Mouse (Mus musculus) megakaryocyte-erythroid progenitor cell, adult 5-6 weeks (primary cell): ENCODE measurements around the gene Gm49373. TPM values are rescaled to one million over a fixed set of nuclear protein-coding genes. Genes with fewer than 3 reads are reported as not detected.

Experiments
- total RNA-seq, 2 experiments: library from RNA; stranded (forward) in 1 of 2; stranded (reverse) in 1 of 2; fragments of 200-1000, 215-1000 nt in 1 of 2; fragments of >200 nt in 1 of 2; fragmentation: Nextera tagmentation in 1 of 2; gene quantifications; 2 replicates each; pipeline ENCODE4 v1.2.3; 2014 to 2017

Gene Gm49373
- total RNA-seq, 2 experiments from 2014 or later, result not detected

Other genes starting within 250 kb of the Gm49373 start
- 37.9 and 44.3 TPM in 2 replicates for gene A230050P20Rik, start 204.5 kb downstream of the Gm49373 start, total RNA-seq (2014; fragmentation: Nextera tagmentation)
- 11.9 and 24.0 TPM in 2 replicates for gene A230050P20Rik, start 204.5 kb downstream of the Gm49373 start, total RNA-seq (2017)
- gene Angptl6, start 193.4 kb downstream of the Gm49373 start, total RNA-seq (2014; fragmentation: Nextera tagmentation), result 1.1 and 2.7 TPM in 2 replicates
- gene Angptl6, start 193.4 kb downstream of the Gm49373 start, total RNA-seq (2017), result 0.42 TPM in 1 of 2 replicates, not detected in the other
- gene Ppan, start 184.9 kb downstream of the Gm49373 start, total RNA-seq (2014; fragmentation: Nextera tagmentation), result 127 and 174 TPM in 2 replicates
- 154 and 175 TPM in 2 replicates for gene Ppan, start 184.9 kb downstream of the Gm49373 start, total RNA-seq (2017)
- gene Eif3g, start 174.5 kb downstream of the Gm49373 start, total RNA-seq (2014; fragmentation: Nextera tagmentation), result 308 and 325 TPM in 2 replicates
- gene Eif3g, start 174.5 kb downstream of the Gm49373 start, total RNA-seq (2017), result 259 and 301 TPM in 2 replicates
- 163 and 192 TPM in 2 replicates for gene Dnmt1, start 113.2 kb downstream of the Gm49373 start, total RNA-seq (2014; fragmentation: Nextera tagmentation)
- gene Dnmt1, start 113.2 kb downstream of the Gm49373 start, total RNA-seq (2017), result 190 and 210 TPM in 2 replicates
- gene S1pr2, start 96.3 kb downstream of the Gm49373 start, total RNA-seq (2014; fragmentation: Nextera tagmentation), result 1.7 and 3.4 TPM in 2 replicates
- gene S1pr2, start 96.3 kb downstream of the Gm49373 start, total RNA-seq (2017), result 0.46 TPM in 1 of 2 replicates, not detected in the other
- 66.2 and 78.8 TPM in 2 replicates for gene Mrpl4, start 70.4 kb downstream of the Gm49373 start, total RNA-seq (2014; fragmentation: Nextera tagmentation)
- 23.7 and 43.3 TPM in 2 replicates for gene Mrpl4, start 70.4 kb downstream of the Gm49373 start, total RNA-seq (2017)
- 1.9 and 3.4 TPM in 2 replicates for gene Icam1, start 57.1 kb downstream of the Gm49373 start, total RNA-seq (2014; fragmentation: Nextera tagmentation)
- gene Icam1, start 57.1 kb downstream of the Gm49373 start, total RNA-seq (2017), result 3.6 TPM in 2 replicates
- gene Icam4, start 43.7 kb downstream of the Gm49373 start, total RNA-seq (2014; fragmentation: Nextera tagmentation), result 34.3 and 38.9 TPM in 2 replicates
- gene Icam4, start 43.7 kb downstream of the Gm49373 start, total RNA-seq (2017), result 16.3 and 40.0 TPM in 2 replicates
- 1.1 and 1.2 TPM in 2 replicates for gene Icam5, start 41.0 kb downstream of the Gm49373 start, total RNA-seq (2014; fragmentation: Nextera tagmentation)
- gene Icam5, start 41.0 kb downstream of the Gm49373 start, total RNA-seq (2017), result 0.05 and 0.27 TPM in 2 replicates
- gene Zglp1, start 6.0 kb downstream of the Gm49373 start, total RNA-seq (2014; fragmentation: Nextera tagmentation), result 10.2 TPM in 1 of 2 replicates, not detected in the other
- gene Zglp1, start 6.0 kb downstream of the Gm49373 start, total RNA-seq (2017), result 1.7 TPM in 1 of 2 replicates, not detected in the other
- 66.9 and 79.7 TPM in 2 replicates for gene Fdx1l, start 518 bp upstream of the Gm49373 start, total RNA-seq (2014; fragmentation: Nextera tagmentation)
- 60.6 and 70.5 TPM in 2 replicates for gene Fdx1l, start 518 bp upstream of the Gm49373 start, total RNA-seq (2017)
- 38.6 and 39.7 TPM in 2 replicates for gene Gm38431, start 18.9 kb upstream of the Gm49373 start, total RNA-seq (2014; fragmentation: Nextera tagmentation)
- gene Gm38431, start 18.9 kb upstream of the Gm49373 start, total RNA-seq (2017), result 5.9 and 15.6 TPM in 2 replicates
- 66.3 and 81.1 TPM in 2 replicates for gene Raver1, start 18.9 kb upstream of the Gm49373 start, total RNA-seq (2014; fragmentation: Nextera tagmentation)
- 12.9 and 16.8 TPM in 2 replicates for gene Raver1, start 18.9 kb upstream of the Gm49373 start, total RNA-seq (2017)
- gene Tyk2, start 58.1 kb upstream of the Gm49373 start, total RNA-seq (2014; fragmentation: Nextera tagmentation), result 24.9 and 40.0 TPM in 2 replicates
- gene Tyk2, start 58.1 kb upstream of the Gm49373 start, total RNA-seq (2017), result 13.2 and 14.4 TPM in 2 replicates
- gene Cdc37, start 76.9 kb upstream of the Gm49373 start, total RNA-seq (2014; fragmentation: Nextera tagmentation), result 182 and 193 TPM in 2 replicates
- gene Cdc37, start 76.9 kb upstream of the Gm49373 start, total RNA-seq (2017), result 385 and 442 TPM in 2 replicates
- gene Pde4a, start 92.6 kb upstream of the Gm49373 start, total RNA-seq (2014; fragmentation: Nextera tagmentation), result 23.5 and 24.3 TPM in 2 replicates
- gene Pde4a, start 92.6 kb upstream of the Gm49373 start, total RNA-seq (2017), result 2.2 and 3.8 TPM in 2 replicates
- 25.3 and 27.2 TPM in 2 replicates for gene Keap1, start 166.3 kb upstream of the Gm49373 start, total RNA-seq (2014; fragmentation: Nextera tagmentation)
- gene Keap1, start 166.3 kb upstream of the Gm49373 start, total RNA-seq (2017), result 32.7 and 39.8 TPM in 2 replicates
- 0.59 TPM in 1 of 2 replicates, not detected in the other for gene S1pr5, start 175.3 kb upstream of the Gm49373 start, total RNA-seq (2014; fragmentation: Nextera tagmentation)
- gene S1pr5, start 175.3 kb upstream of the Gm49373 start, total RNA-seq (2017), result 1.1 TPM in 1 of 2 replicates, not detected in the other
- 8.9 and 13.9 TPM in 2 replicates for gene Atg4d, start 192.2 kb upstream of the Gm49373 start, total RNA-seq (2014; fragmentation: Nextera tagmentation)
- gene Atg4d, start 192.2 kb upstream of the Gm49373 start, total RNA-seq (2017), result 11.9 and 25.7 TPM in 2 replicates
- gene Kri1, start 214.9 kb upstream of the Gm49373 start, total RNA-seq (2014; fragmentation: Nextera tagmentation), result 50.7 and 81.7 TPM in 2 replicates
- 55.3 and 86.3 TPM in 2 replicates for gene Kri1, start 214.9 kb upstream of the Gm49373 start, total RNA-seq (2017)
- gene Cdkn2d, start 218.3 kb upstream of the Gm49373 start, total RNA-seq (2014; fragmentation: Nextera tagmentation), result 5.7 and 7.4 TPM in 2 replicates
- 8.5 and 11.3 TPM in 2 replicates for gene Cdkn2d, start 218.3 kb upstream of the Gm49373 start, total RNA-seq (2017)
- gene Ap1m2, start 239.2 kb upstream of the Gm49373 start, total RNA-seq (2014; fragmentation: Nextera tagmentation), result 0.42 TPM in 1 of 2 replicates, not detected in the other
- gene Ap1m2, start 239.2 kb upstream of the Gm49373 start, total RNA-seq (2017), result not detected in 2 replicates
- gene Slc44a2, start 247.6 kb upstream of the Gm49373 start, total RNA-seq (2014; fragmentation: Nextera tagmentation), result 25.8 and 30.7 TPM in 2 replicates
- 22.6 and 23.7 TPM in 2 replicates for gene Slc44a2, start 247.6 kb upstream of the Gm49373 start, total RNA-seq (2017)